Mouse (Mus musculus) cortical plate, adult 2 months (tissue): ENCODE results near the gene Gpr155.

Experiments used
- CTCF ChIP-seq: fragments of 200-500 bp; IDR thresholded peaks from 2 replicates; pipeline ENCODE4 v1.5.1; 2011; ENCODE audit warnings: mild to moderate bottlenecking, control low read depth, low read length; ENCODE audit not compliant: insufficient read depth; ENCODE audit errors: extremely low read depth
- POLR2A ChIP-seq: fragments of 200-500 bp; IDR thresholded peaks from 2 replicates; pipeline ENCODE4 v1.6.1; 2011; ENCODE audit warnings: mild to moderate bottlenecking, low read length, control low read depth; ENCODE audit not compliant: insufficient read depth; ENCODE audit errors: extremely low read depth

DNA sequence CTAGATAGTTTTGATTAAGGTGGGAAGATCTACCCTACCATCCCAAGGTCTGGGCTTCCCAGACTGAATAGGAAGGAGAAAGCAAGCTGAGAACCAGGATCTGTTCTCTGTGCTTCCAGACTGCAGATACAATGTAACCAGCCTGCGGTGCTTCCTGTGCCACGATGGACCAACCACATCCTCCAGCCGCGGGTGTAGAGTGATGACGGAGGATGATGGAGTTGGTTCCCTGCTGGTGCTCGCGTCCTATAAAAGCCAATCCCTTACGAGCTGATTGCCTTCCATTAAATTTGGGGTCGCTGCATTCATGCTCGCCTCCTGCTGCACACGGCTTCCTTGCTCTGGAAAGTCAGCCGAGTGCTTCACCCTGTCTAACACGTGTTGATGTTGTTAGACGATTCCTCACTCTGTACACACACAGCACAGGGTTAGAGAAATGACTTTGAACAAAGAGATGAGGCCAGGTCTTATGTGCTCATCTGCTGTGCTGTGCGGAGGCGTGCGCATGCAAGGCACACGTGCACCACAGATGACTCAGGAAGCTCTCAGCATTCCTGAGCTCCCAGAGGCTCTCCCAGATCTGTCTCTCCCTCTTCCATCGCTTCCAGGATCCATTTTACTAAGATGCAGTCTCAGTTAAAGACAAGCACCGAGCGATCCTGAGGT is 42.6 kb upstream of the Gpr155 start:
- no peak for TF ChIP-seq CTCF
- 0 out of 2 replicates have a peak, but pooled peaks have one; percentile 29 for TF ChIP-seq POLR2A
